Mouse (Mus musculus): ENCODE results near the gene Cdc6. TPM values are rescaled to one million over a fixed set of nuclear protein-coding genes. Genes with fewer than 3 reads are reported as not detected.

The Cdc6 gene
- polyA plus RNA-seq, 1 experiment from 2014 or later = 2.1 TPM

DNA sequence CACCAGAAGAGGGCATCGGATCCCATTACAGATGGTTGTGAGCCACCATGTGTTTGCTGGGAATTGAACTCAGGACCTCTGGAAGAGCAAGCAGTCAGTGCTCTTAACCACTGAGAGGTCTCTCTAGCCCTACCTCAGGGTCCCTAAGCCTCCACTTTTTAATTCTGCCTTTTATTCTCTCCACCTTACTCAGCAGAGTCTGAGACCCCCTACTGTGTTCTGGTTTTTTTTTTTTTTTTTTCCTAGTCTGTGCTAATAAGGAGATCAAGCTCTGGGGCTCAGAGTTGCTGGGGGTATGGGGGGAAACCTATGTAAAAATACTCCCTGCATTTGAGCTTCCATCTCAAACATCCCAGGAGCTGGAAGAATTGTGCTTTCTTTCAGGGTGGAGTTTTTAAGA is 44.5 kb downstream of the Cdc6 start:
- peaks cover 37% of the 10 kb centered on the region for H3K4me1 ChIP-seq (ENCODE audit: control insufficient read depth, insufficient read depth, low read length)
- H3K9ac ChIP-seq (replicated peaks; ENCODE audit: low read depth, low read length) = no peak overlapping the region
- ATAC-seq (ENCODE audit: low read depth) = no peak
- H3K27ac ChIP-seq (ENCODE audit: low read depth, low read length) = no peak overlapping the region
- no peaks in the 10 kb centered on the region for H3K9me3 ChIP-seq (ENCODE audit: control insufficient read depth, low read length)
- no peaks in the 10 kb centered on the region for H3K27me3 ChIP-seq (ENCODE audit: control insufficient read depth, insufficient read depth, low read length)
- no peak overlapping the region for H3K4me3 ChIP-seq (ENCODE audit: low read depth, low read length)
- no peak overlapping the region for H3K4me2 ChIP-seq (ENCODE audit: low read depth, low read length)
- no peaks in the 10 kb centered on the region for H3K36me3 ChIP-seq (ENCODE audit: control insufficient read depth, insufficient read depth, low read length)
- WGBS = 90% methylated on average over 1 of the region's 1 CpGs

DNA sequence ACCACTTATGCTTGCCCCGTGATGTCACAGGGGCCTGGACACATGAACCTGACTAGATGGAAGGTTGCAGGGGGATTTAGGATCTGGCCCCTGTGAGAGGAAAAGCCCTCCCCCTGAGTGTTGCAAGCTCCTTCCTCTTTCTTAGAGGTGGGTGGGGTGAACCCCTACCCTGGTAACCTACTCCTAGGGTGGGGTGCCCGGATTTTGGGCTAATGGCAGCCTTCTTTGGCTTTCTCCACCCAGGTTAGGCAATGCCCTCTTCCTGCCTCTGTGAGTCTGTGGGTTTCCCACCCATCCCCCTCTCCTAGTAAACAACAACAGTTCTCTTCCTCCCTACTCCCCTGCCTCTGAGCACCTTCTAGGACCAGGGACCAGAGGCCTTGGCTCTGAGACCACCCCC is 45.1 kb downstream of the Cdc6 start:
- Histone ChIP-seq H3K4me1 (ENCODE audit: control insufficient read depth, insufficient read depth, low read length) (peaks cover 34% of the 10 kb centered on the region), H3K4me3 (ENCODE audit: low read depth, low read length) (no peak overlapping the region), H3K9ac (replicated peaks; ENCODE audit: low read depth, low read length) (no peak overlapping the region), H3K27me3 (ENCODE audit: control insufficient read depth, insufficient read depth, low read length) (no peaks in the 10 kb centered on the region), H3K9me3 (ENCODE audit: control insufficient read depth, low read length) (no peaks in the 10 kb centered on the region), H3K36me3 (ENCODE audit: control insufficient read depth, insufficient read depth, low read length) (no peaks in the 10 kb centered on the region), H3K27ac (ENCODE audit: low read depth, low read length) (no peak overlapping the region), H3K4me2 (ENCODE audit: low read depth, low read length) (no peak overlapping the region)
- 76% methylated on average over 2 of the region's 2 CpGs for WGBS
- ATAC-seq (ENCODE audit: low read depth) = no peak

- H3K4me3 ChIP-seq (ENCODE audit: low read depth, low read length) = no peak overlapping the region
- no peak overlapping the region for H3K4me2 ChIP-seq (ENCODE audit: low read depth, low read length)
- H3K4me1 ChIP-seq (ENCODE audit: control insufficient read depth, insufficient read depth, low read length) = peaks cover 34% of the 10 kb centered on the region
- no peak overlapping the region for H3K27ac ChIP-seq (ENCODE audit: low read depth, low read length)
- 8% methylated on average over 2 of the region's 2 CpGs for WGBS
- H3K36me3 ChIP-seq (ENCODE audit: control insufficient read depth, insufficient read depth, low read length) = no peaks in the 10 kb centered on the region
- H3K9me3 ChIP-seq (ENCODE audit: control insufficient read depth, low read length) = no peaks in the 10 kb centered on the region
- no peaks in the 10 kb centered on the region for H3K27me3 ChIP-seq (ENCODE audit: control insufficient read depth, insufficient read depth, low read length)
- no peak for ATAC-seq (ENCODE audit: low read depth)
- no peak overlapping the region for H3K9ac ChIP-seq (replicated peaks; ENCODE audit: low read depth, low read length)
Observed at GRCm38 (mm10) chr11:98953361-98953760, 45.8 kb downstream of the Cdc6 start.

GRCm38 (mm10) chr11:98953835-98954320 is 46.3 kb downstream of the Cdc6 start:
- no peak overlapping the region for H3K9ac ChIP-seq (replicated peaks; ENCODE audit: low read depth, low read length)
- H3K36me3 ChIP-seq (ENCODE audit: control insufficient read depth, insufficient read depth, low read length) = no peaks in the 10 kb centered on the region
- WGBS = 30% methylated on average over 13 of the region's 13 CpGs

DNA sequence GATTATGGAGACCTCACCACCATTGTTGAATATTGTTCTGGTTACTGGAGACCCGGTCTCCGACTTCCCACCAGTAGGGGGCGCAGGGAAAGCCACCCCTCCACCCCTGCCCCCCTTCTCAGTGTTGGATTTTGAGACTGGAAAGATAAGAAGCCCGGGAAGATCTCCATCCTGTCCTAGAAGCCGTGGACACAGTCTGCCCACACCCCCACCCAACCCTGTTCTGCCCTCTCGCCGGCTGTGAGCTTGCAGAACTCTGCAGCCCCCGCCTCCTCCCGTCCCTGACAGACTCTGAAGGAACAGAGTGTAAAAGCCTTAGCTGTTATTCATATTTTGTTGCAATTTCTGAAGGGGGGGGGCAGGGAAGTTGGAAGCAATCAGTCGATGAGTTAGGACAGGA is 46.8 kb downstream of the Cdc6 start:
- WGBS = 7% methylated on average over 10 of the region's 10 CpGs
- Histone ChIP-seq H3K27me3 (ENCODE audit: control insufficient read depth, insufficient read depth, low read length) (no peaks in the 10 kb centered on the region), H3K9me3 (ENCODE audit: control insufficient read depth, low read length) (no peaks in the 10 kb centered on the region), H3K27ac (ENCODE audit: low read depth, low read length) (peak overlapping the region; percentile 58), H3K36me3 (ENCODE audit: control insufficient read depth, insufficient read depth, low read length) (no peaks in the 10 kb centered on the region), H3K4me2 (ENCODE audit: low read depth, low read length) (peak overlapping the region; percentile 24), H3K9ac (replicated peaks; ENCODE audit: low read depth, low read length) (no peak overlapping the region), H3K4me3 (ENCODE audit: low read depth, low read length) (no peak overlapping the region), H3K4me1 (ENCODE audit: control insufficient read depth, insufficient read depth, low read length) (peaks cover 34% of the 10 kb centered on the region)
- peak; percentile 42; the same call in 1 of the 2 replicates for ATAC-seq (ENCODE audit: low read depth)

More at GRCm38 (mm10) chr11:98953835-98954320, 46.3 kb downstream of the Cdc6 start:
- Histone ChIP-seq H3K4me2 (ENCODE audit: low read depth, low read length) (peak overlapping the region; percentile 24; the same call in 1 of the 2 replicates), H3K27ac (ENCODE audit: low read depth, low read length) (peak overlapping the region; percentile 58), H3K9me3 (ENCODE audit: control insufficient read depth, low read length) (no peaks in the 10 kb centered on the region), H3K4me1 (ENCODE audit: control insufficient read depth, insufficient read depth, low read length) (peaks cover 34% of the 10 kb centered on the region), H3K4me3 (ENCODE audit: low read depth, low read length) (no peak overlapping the region), H3K27me3 (ENCODE audit: control insufficient read depth, insufficient read depth, low read length) (no peaks in the 10 kb centered on the region)
- no peak for ATAC-seq (ENCODE audit: low read depth)

- peak; percentile 29; the same call in 1 of the 2 replicates for ATAC-seq (ENCODE audit: low read depth)
- H3K36me3 ChIP-seq (ENCODE audit: control insufficient read depth, insufficient read depth, low read length) = no peaks in the 10 kb centered on the region
- H3K9me3 ChIP-seq (ENCODE audit: control insufficient read depth, low read length) = no peaks in the 10 kb centered on the region
- no peaks in the 10 kb centered on the region for H3K27me3 ChIP-seq (ENCODE audit: control insufficient read depth, insufficient read depth, low read length)
- peak overlapping the region; percentile 58 for H3K27ac ChIP-seq (ENCODE audit: low read depth, low read length)
- H3K4me1 ChIP-seq (ENCODE audit: control insufficient read depth, insufficient read depth, low read length) = peaks cover 39% of the 10 kb centered on the region
- 8% methylated on average over 16 of the region's 17 CpGs for WGBS
- no peak overlapping the region for H3K9ac ChIP-seq (replicated peaks; ENCODE audit: low read depth, low read length)
- no peak overlapping the region for H3K4me3 ChIP-seq (ENCODE audit: low read depth, low read length)
- H3K4me2 ChIP-seq (ENCODE audit: low read depth, low read length) = peak overlapping the region; percentile 24; the same call in 1 of the 2 replicates
Observed at GRCm38 (mm10) chr11:98954801-98955706, 47.5 kb downstream of the Cdc6 start.

DNA sequence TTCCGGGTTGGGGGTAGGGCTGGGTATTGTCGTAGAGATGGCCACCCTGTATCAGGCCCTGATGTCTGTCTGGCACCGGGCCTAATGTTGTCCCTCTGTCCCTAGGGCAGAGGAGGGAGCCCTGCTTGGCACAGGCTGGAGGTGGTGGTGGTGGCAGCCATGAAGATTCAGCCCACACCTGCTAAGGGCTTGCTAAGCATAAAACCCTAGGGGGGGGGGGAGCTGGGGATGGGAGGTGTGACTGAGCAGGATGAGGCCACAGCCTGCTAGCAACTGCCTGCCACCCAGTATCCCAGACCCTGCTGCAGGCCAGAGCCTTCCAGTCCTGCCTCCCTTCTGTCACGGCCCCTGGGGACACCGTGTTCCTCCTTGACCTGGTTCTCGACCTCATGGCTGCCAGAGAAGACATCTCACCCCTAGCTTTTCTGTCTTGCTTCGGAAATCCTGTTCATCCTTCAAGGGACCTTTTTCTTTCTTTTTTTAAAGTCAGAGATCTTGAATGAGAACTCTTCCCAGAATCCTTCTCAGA is 48.2 kb downstream of the Cdc6 start:
- H3K27ac ChIP-seq (ENCODE audit: low read depth, low read length) = peak overlapping the region; percentile 58

GRCm38 (mm10) chr11:98956340-98956739 is 48.7 kb downstream of the Cdc6 start:
- Histone ChIP-seq H3K4me2 (ENCODE audit: low read depth, low read length) (no peak overlapping the region), H3K27me3 (ENCODE audit: control insufficient read depth, insufficient read depth, low read length) (no peaks in the 10 kb centered on the region), H3K4me1 (ENCODE audit: control insufficient read depth, insufficient read depth, low read length) (peaks cover 36% of the 10 kb centered on the region), H3K27ac (ENCODE audit: low read depth, low read length) (no peak overlapping the region), H3K9me3 (ENCODE audit: control insufficient read depth, low read length) (no peaks in the 10 kb centered on the region), H3K4me3 (ENCODE audit: low read depth, low read length) (no peak overlapping the region), H3K36me3 (ENCODE audit: control insufficient read depth, insufficient read depth, low read length) (no peaks in the 10 kb centered on the region), H3K9ac (replicated peaks; ENCODE audit: low read depth, low read length) (no peak overlapping the region)
- WGBS = 75% methylated on average over 9 of the region's 10 CpGs
- no peak for ATAC-seq (ENCODE audit: low read depth)

More for the DNA sequence above, 48.2 kb downstream of the Cdc6 start:
- H3K4me1 ChIP-seq (ENCODE audit: control insufficient read depth, insufficient read depth, low read length) = peaks cover 40% of the 10 kb centered on the region
- no peak for ATAC-seq (ENCODE audit: low read depth)
- 22% methylated on average over 6 of the region's 7 CpGs for WGBS
- H3K4me3 ChIP-seq (ENCODE audit: low read depth, low read length) = no peak overlapping the region
- H3K9ac ChIP-seq (replicated peaks; ENCODE audit: low read depth, low read length) = no peak overlapping the region
- no peak overlapping the region; the same call in 1 of the 2 replicates for H3K4me2 ChIP-seq (ENCODE audit: low read depth, low read length)
- no peaks in the 10 kb centered on the region for H3K36me3 ChIP-seq (ENCODE audit: control insufficient read depth, insufficient read depth, low read length)
- H3K9me3 ChIP-seq (ENCODE audit: control insufficient read depth, low read length) = no peaks in the 10 kb centered on the region
- H3K27me3 ChIP-seq (ENCODE audit: control insufficient read depth, insufficient read depth, low read length) = no peaks in the 10 kb centered on the region

Measured in neural tube, embryonic 14.5 days (tissue).